In genomic region chr15:97009271-97009670, GRCm38 (mm10) we compare ENCODE assay signal across 23 mouse cellular contexts. TPM values are rescaled to one million over a fixed set of nuclear protein-coding genes. Genes with fewer than 3 reads are reported as not detected.
DNase-seq lines count a peak whose midpoint lies in the region; ATAC-seq and TF ChIP-seq lines count a peak whose summit lies in the region.
"Had no signal": no experiment of that assay in that cellular context is flagged by ENCODE, and none has a peak within 500 bp of the region (broad histone marks: within the 10 kb centered on the region; RNA-seq: fewer than 3 reads in every experiment).

No protein-coding gene starts in this region.

- no peak overlapping the region for H3K9ac ChIP-seq in heart, embryonic 13.5 days
- no peak overlapping the region for H3K9ac ChIP-seq in midbrain, embryonic 11.5 days (ENCODE audit: low read length)
- no peak overlapping the region for H3K9ac ChIP-seq in forebrain, embryonic 16.5 days (replicated peaks; ENCODE audit: low read depth, low read length)
- H3K9ac ChIP-seq: embryonic facial prominence, embryonic 12.5 days; forebrain, postnatal 0 days had no signal

- peaks cover 14% of the 10 kb centered on the region for H3K4me1 ChIP-seq in heart, embryonic 13.5 days
- H3K4me1 ChIP-seq in midbrain, embryonic 11.5 days (ENCODE audit: control insufficient read depth, insufficient read depth, low read length) = no peaks in the 10 kb centered on the region
- no peaks in the 10 kb centered on the region for H3K4me1 ChIP-seq in midbrain, embryonic 10.5 days
- H3K4me1 ChIP-seq in forebrain, embryonic 16.5 days (replicated peaks; ENCODE audit: control insufficient read depth, insufficient read depth, low read length) = no peaks in the 10 kb centered on the region

- no peaks in the 10 kb centered on the region for H3K9me3 ChIP-seq in heart, embryonic 13.5 days
- H3K9me3 ChIP-seq in midbrain, embryonic 11.5 days (ENCODE audit: control insufficient read depth, low read length) = no peaks in the 10 kb centered on the region
- no peaks in the 10 kb centered on the region for H3K9me3 ChIP-seq in midbrain, embryonic 10.5 days (replicated peaks)
- no peaks in the 10 kb centered on the region for H3K9me3 ChIP-seq in forebrain, embryonic 16.5 days (ENCODE audit: control insufficient read depth, low read length)
- H3K9me3 ChIP-seq: embryonic facial prominence, embryonic 10.5 days; embryonic facial prominence, embryonic 12.5 days had no signal

- no peak overlapping the region for H3K4me2 ChIP-seq in heart, embryonic 13.5 days
- no peak overlapping the region for H3K4me2 ChIP-seq in midbrain, embryonic 11.5 days
- H3K4me2 ChIP-seq in forebrain, embryonic 16.5 days (ENCODE audit: low read length) = no peak overlapping the region
- H3K4me2 ChIP-seq: embryonic facial prominence, embryonic 12.5 days had no signal

- H3K27me3 ChIP-seq in heart, embryonic 13.5 days (replicated peaks) = no peaks in the 10 kb centered on the region
- H3K27me3 ChIP-seq in midbrain, embryonic 11.5 days (ENCODE audit: control insufficient read depth, insufficient read depth, low read length) = no peaks in the 10 kb centered on the region
- no peaks in the 10 kb centered on the region for H3K27me3 ChIP-seq in midbrain, embryonic 10.5 days (ENCODE audit: low read depth, poor library complexity, severe bottlenecking)
- no peaks in the 10 kb centered on the region for H3K27me3 ChIP-seq in C2C12 (ENCODE audit: control insufficient read depth, insufficient read depth, insufficient read length)
- no peaks in the 10 kb centered on the region for H3K27me3 ChIP-seq in forebrain, embryonic 16.5 days (replicated peaks; ENCODE audit: control insufficient read depth, insufficient read depth, low read length)
- H3K27me3 ChIP-seq: embryonic facial prominence, embryonic 12.5 days; Patski had no signal

- intact Hi-C loops in heart, postnatal 14 days (cut with DNase I) = no loop called here

- H3K27ac ChIP-seq in heart, embryonic 13.5 days (replicated peaks) = 0 out of 2 replicates have a peak overlapping the region, but pooled peaks have one; percentile 0
- no peak overlapping the region for H3K27ac ChIP-seq in midbrain, embryonic 11.5 days (ENCODE audit: low read depth, low read length)
- no peak overlapping the region for H3K27ac ChIP-seq in midbrain, embryonic 10.5 days (replicated peaks)
- no peak overlapping the region for H3K27ac ChIP-seq in forebrain, embryonic 16.5 days (ENCODE audit: low read length)
- H3K27ac ChIP-seq: embryonic facial prominence, embryonic 10.5 days; embryonic facial prominence, embryonic 12.5 days had no signal

- no peak for ATAC-seq in heart, embryonic 13.5 days (ENCODE audit: extremely low read depth, insufficient number of reproducible peaks, low FRiP score, low TSS enrichment)
- no peak for ATAC-seq in midbrain, embryonic 11.5 days (ENCODE audit: low FRiP score)
- ATAC-seq in forebrain, embryonic 16.5 days = no peak
- ATAC-seq: activated CD4-positive, CD25-positive, alpha-beta regulatory T cell, adult 4 months; forebrain, embryonic 14.5 days; forebrain, postnatal 0 days; Patski had no signal

- no peak overlapping the region for H3K4me3 ChIP-seq in heart, embryonic 13.5 days
- no peak overlapping the region for H3K4me3 ChIP-seq in midbrain, embryonic 11.5 days (ENCODE audit: low read depth, low read length)
- H3K4me3 ChIP-seq in midbrain, embryonic 10.5 days = no peak overlapping the region
- no peak overlapping the region for H3K4me3 ChIP-seq in C2C12 (ENCODE audit: insufficient read depth, poor library complexity, severe bottlenecking)
- no peak overlapping the region for H3K4me3 ChIP-seq in forebrain, embryonic 16.5 days (replicated peaks; ENCODE audit: low read length)
- H3K4me3 ChIP-seq: embryonic facial prominence, embryonic 10.5 days; embryonic facial prominence, embryonic 12.5 days had no signal

- WGBS in heart, embryonic 13.5 days = 77% methylated on average over 3 of the region's 3 CpGs
- 87% methylated on average over 3 of the region's 3 CpGs for WGBS in midbrain, embryonic 11.5 days
- 90% methylated on average over 3 of the region's 3 CpGs for WGBS in midbrain, embryonic 10.5 days
- WGBS in forebrain, embryonic 16.5 days = 83% methylated on average over 3 of the region's 3 CpGs

- peaks cover 83% of the 10 kb centered on the region for H3K36me3 ChIP-seq in heart, embryonic 13.5 days
- H3K36me3 ChIP-seq in midbrain, embryonic 11.5 days (ENCODE audit: control insufficient read depth, insufficient read depth, low read length) = no peaks in the 10 kb centered on the region
- H3K36me3 ChIP-seq in midbrain, embryonic 10.5 days = no peaks in the 10 kb centered on the region
- H3K36me3 ChIP-seq in C2C12 (ENCODE audit: control insufficient read depth, insufficient read depth) = no peaks in the 10 kb centered on the region
- H3K36me3 ChIP-seq in forebrain, embryonic 16.5 days (ENCODE audit: control insufficient read depth, insufficient read depth) = no peaks in the 10 kb centered on the region

- no peaks in the 10 kb centered on the region for H3K79me3 ChIP-seq in C2C12 (ENCODE audit: low read depth)

- TF ChIP-seq CTCF in C2C12 (IDR thresholded peaks at IDR 0.05; ENCODE audit: control insufficient read depth, insufficient read depth, insufficient read length) = no peak

- H3ac ChIP-seq in C2C12 (ENCODE audit: control insufficient read depth, insufficient read length, low read depth) = no peak overlapping the region

- DNase-seq in heart, postnatal 14 days = no peak
- DNase-seq in midbrain, embryonic 11.5 days (ENCODE audit: low spot score, missing footprints) = peak; percentile 72
- no peak for DNase-seq in midbrain, embryonic 10.5 days (ENCODE audit: low spot score)
- DNase-seq in layer of hippocampus, adult 9-11 months = no peak
- DNase-seq: adrenal gland, adult 8-10 months; adrenal gland, postnatal 14 days; adrenal gland, postnatal 36 days; B cell, adult 2 months; cerebellum, adult 11-12 months; cerebellum, adult 2 months; cerebellum, adult 9-10 months; cerebellum, postnatal 10 days; cerebellum, postnatal 25 days; forebrain, postnatal 0 days had no signal

- H3K79me2 ChIP-seq in C2C12 (ENCODE audit: control insufficient read depth, insufficient read depth) = no peaks in the 10 kb centered on the region

TF ChIP-seq in C2C12, 6 proteins besides CTCF, POLR2A, EP300 and RAD21:
- TF ChIP-seq MYOD1 (IDR thresholded peaks at IDR 0.05; ENCODE audit: control insufficient read depth, insufficient read length, low read depth) (no peak), CEBPB (IDR thresholded peaks at IDR 0.05; ENCODE audit: low read depth) (no peak), MAX (IDR thresholded peaks at IDR 0.05) (no peak), USF1 (IDR thresholded peaks at IDR 0.05; ENCODE audit: low read depth) (no peak), MYOG (IDR thresholded peaks at IDR 0.05; ENCODE audit: control insufficient read depth, extremely low read depth, insufficient read length) (no peak), FOSL1 (IDR thresholded peaks at IDR 0.05; ENCODE audit: insufficient read depth, low read length, poor library complexity, severe bottlenecking) (peak; percentile 32)

RNA-seq across cellular contexts. Expression of gene Slc38a4, which starts 46.5 kb away (rescaled TPM):
- polyA plus RNA-seq in heart, embryonic 13.5 days (2015; fragmentation: Nextera tagmentation; extraction: Ambion mirVana) = 110 and 111 TPM in 2 replicates
- 10 to 100 TPM; 19.7 to 30.1 TPM for total RNA-seq in heart, postnatal 14 days (2021)
- polyA plus RNA-seq in midbrain, embryonic 11.5 days (2014; fragmentation: Nextera tagmentation; extraction: Ambion mirVana) = 20.9 and 25.3 TPM in 2 replicates
- polyA plus RNA-seq in midbrain, embryonic 10.5 days (2016; fragmentation: Nextera tagmentation; extraction: Ambion mirVana) = 24.4 and 27.3 TPM in 2 replicates
- 0.09 TPM for polyA plus RNA-seq in C2C12 (2012; fragmentation: generic; extraction: Trizol)
- 3.7 and 5.0 TPM in 2 replicates for polyA plus RNA-seq in forebrain, embryonic 16.5 days (2015; fragmentation: Nextera tagmentation; extraction: Ambion mirVana)
- total RNA-seq: MEL had no signal
- polyA plus RNA-seq: activated CD4-positive, CD25-positive, alpha-beta regulatory T cell, adult 4 months had no signal
